Comparison of ENCODE assay signal across 30 mouse cellular contexts in the genomic region with DNA sequence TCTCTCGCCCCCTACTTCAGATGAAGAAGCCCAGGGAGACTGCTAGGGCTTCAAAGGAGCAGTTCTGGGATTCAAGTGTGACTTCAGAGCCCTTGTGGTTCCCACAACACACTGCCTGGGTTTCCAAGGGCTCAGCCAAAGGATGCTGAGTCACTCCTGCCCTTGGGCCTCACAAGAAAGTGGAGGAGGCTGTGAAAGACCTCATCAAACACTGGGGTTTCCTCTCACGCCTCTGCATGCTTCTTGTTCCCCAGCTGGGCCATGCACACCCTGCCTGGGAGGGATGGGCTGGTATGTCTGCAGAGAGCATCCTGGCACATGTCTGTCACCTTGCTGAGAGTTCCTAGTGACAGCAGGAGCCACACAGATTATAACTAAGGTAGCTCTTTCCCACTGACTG.
DNase-seq lines count a peak whose midpoint lies in the region; ATAC-seq and TF ChIP-seq lines count a peak whose summit lies in the region.
"Had no signal": no experiment of that assay in that cellular context is flagged by ENCODE, and none has a peak within 500 bp of the region (broad histone marks: within the 10 kb centered on the region; RNA-seq: fewer than 3 reads in every experiment).

No protein-coding gene starts in this region.

- in situ Hi-C loops in Patski (cut with MboI; ENCODE audit: low pct_unique_long_range_greater_than_20kb): no loop called here

- no peak overlapping the region for H3K4me3 ChIP-seq in thymus, adult 2 months (ENCODE audit: control insufficient read depth, insufficient read depth, low read length)
- H3K4me3 ChIP-seq: embryonic facial prominence, embryonic 12.5 days; forebrain, embryonic 10.5 days; forebrain, embryonic 15.5 days; hindbrain, embryonic 15.5 days; left cerebral cortex, adult 2 months; limb, embryonic 12.5 days; liver, embryonic 15.5 days; midbrain, embryonic 10.5 days; midbrain, embryonic 15.5 days; neural tube, embryonic 12.5 days had no signal

- CTCF ChIA-PET in Patski (lab: Charles Lee): no interaction called here

- H3K4me1 ChIP-seq in thymus, adult 2 months (replicated peaks; ENCODE audit: control insufficient read depth, insufficient read depth, low read length): no peaks in the 10 kb centered on the region
- H3K4me1 ChIP-seq: embryonic facial prominence, embryonic 12.5 days; liver, embryonic 15.5 days; midbrain, embryonic 10.5 days; neural tube, embryonic 12.5 days had no signal

- no peaks in the 10 kb centered on the region for H3K36me3 ChIP-seq in thymus, adult 2 months (ENCODE audit: control insufficient read depth, insufficient read depth, low read length)
- H3K36me3 ChIP-seq: embryonic facial prominence, embryonic 12.5 days; forebrain, embryonic 10.5 days; forebrain, embryonic 15.5 days; hindbrain, embryonic 15.5 days; limb, embryonic 12.5 days; liver, embryonic 15.5 days; midbrain, embryonic 10.5 days; midbrain, embryonic 15.5 days; neural tube, embryonic 12.5 days had no signal

- peak; percentile 37 for DNase-seq in thymus, postnatal 14 days
- DNase-seq in thymus, adult 2 months: no peak
- DNase-seq in Patski (ENCODE audit: low read depth, low spot score): no peak
- DNase-seq in natural killer cell, adult 2 months (ENCODE audit: low spot score in 2 of 2): no peak
- no peak for DNase-seq in layer of hippocampus, postnatal 36 days
- no peak for DNase-seq in kidney, adult 18-20 months
- no peak for DNase-seq in layer of hippocampus, adult 11-12 months (ENCODE audit: low spot score)
- DNase-seq: adrenal gland, postnatal 14 days; cerebellum, adult 11-12 months; cerebellum, adult 9-11 months; embryo, embryonic 11 days; gastrocnemius, postnatal 36 days; heart, adult 18-20 months; heart, postnatal 36 days; kidney, adult 8-10 months; lung, embryonic 14.5 days; lung, postnatal 14 days; right cerebral cortex, adult 18-20 months had no signal

- H3K27ac ChIP-seq in thymus, adult 2 months (ENCODE audit: control insufficient read depth, insufficient read depth, low read length): no peak overlapping the region
- H3K27ac ChIP-seq: embryonic facial prominence, embryonic 12.5 days; forebrain, embryonic 10.5 days; forebrain, embryonic 15.5 days; hindbrain, embryonic 15.5 days; kidney, postnatal 0 days; left cerebral cortex, adult 2 months; limb, embryonic 12.5 days; liver, embryonic 15.5 days; midbrain, embryonic 10.5 days; midbrain, embryonic 15.5 days; neural tube, embryonic 12.5 days had no signal

- no peak for TF ChIP-seq POLR2A in thymus, adult 2 months (IDR thresholded peaks at IDR 0.05; ENCODE audit: control insufficient read depth, extremely low read depth, insufficient read depth, low read length, poor library complexity)

- WGBS in thymus, adult 2 months: 6% methylated on average over 2 of the region's 2 CpGs

- peak; percentile 49 for ATAC-seq in Patski
- ATAC-seq in inflammation-experienced regulatory T-cells, adult 6 months: peak; percentile 54
- ATAC-seq: forebrain, embryonic 15.5 days; midbrain, embryonic 15.5 days had no signal

- no peaks in the 10 kb centered on the region for H3K27me3 ChIP-seq in thymus, adult 2 months (ENCODE audit: control insufficient read depth, insufficient read depth, low read length)
- H3K27me3 ChIP-seq in Patski: peaks cover 37% of the 10 kb centered on the region
- H3K27me3 ChIP-seq: embryonic facial prominence, embryonic 12.5 days; hindbrain, embryonic 15.5 days; limb, embryonic 12.5 days; liver, embryonic 15.5 days; midbrain, embryonic 15.5 days; neural tube, embryonic 12.5 days had no signal

- POLR2A ChIA-PET in Patski (lab: Charles Lee): no interaction called here

- TF ChIP-seq CTCF in thymus, adult 2 months (IDR thresholded peaks at IDR 0.05; ENCODE audit: borderline replicate concordance, control insufficient read depth, extremely low read depth, insufficient read depth, low read length, poor library complexity): no peak
- TF ChIP-seq CTCF in Patski (IDR thresholded peaks at IDR 0.05): no peak
